Mouse (Mus musculus): ENCODE data around the gene Nlgn3. TPM values are rescaled to one million over a fixed set of nuclear protein-coding genes. Genes with fewer than 3 reads are reported as not detected.
"Not testable (repeated sequence)": the region's sequence is repeated elsewhere in the genome, so short reads cannot be mapped to it uniquely, and the experiment has no call there.

Nlgn3 gene
- polyA plus RNA-seq, 1 experiment = 0.14 TPM

DNA sequence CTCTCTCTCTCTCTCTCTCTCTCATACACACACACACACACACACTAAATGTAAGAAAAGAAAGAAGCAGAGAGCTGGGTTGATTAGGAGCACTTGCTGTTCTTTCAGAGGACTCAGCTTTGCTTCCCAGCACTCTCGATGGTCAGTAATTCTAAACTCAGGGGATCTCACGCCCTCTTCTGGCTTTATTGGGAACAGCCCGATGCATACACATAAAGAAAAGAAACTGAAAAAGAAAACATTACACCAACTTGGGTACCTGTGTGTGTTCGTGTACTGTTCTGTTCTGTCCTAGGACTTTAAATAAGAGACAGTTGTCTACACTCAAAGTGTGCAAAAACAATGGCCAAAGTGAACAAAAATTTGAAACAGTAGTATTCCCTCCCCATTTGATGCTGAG, 39.7 kb downstream of the Nlgn3 start:
- no peak for TF ChIP-seq CTCF (IDR thresholded peaks at IDR 0.05; ENCODE audit: extremely low read depth, insufficient read depth, insufficient read length, insufficient replicate concordance)
- no peaks in the 10 kb centered on the region for H3K4me1 ChIP-seq (ENCODE audit: control insufficient read depth, insufficient read depth, insufficient read length)
- H3K27me3 ChIP-seq (ENCODE audit: control insufficient read depth, insufficient read depth, low read length) = no peaks in the 10 kb centered on the region
- WGBS = 62% methylated on average over 4 of the region's 4 CpGs
- DNase-seq (ENCODE audit: low read depth in 1 of 2, low spot score in 2 of 2) = no peak
- no peaks in the 10 kb centered on the region for H3K36me3 ChIP-seq (ENCODE audit: control insufficient read depth, insufficient read depth, low read length)
- H3K4me3 ChIP-seq (ENCODE audit: extremely low read depth, insufficient read depth, insufficient read length) = no peak overlapping the region
- no peak overlapping the region for H3K27ac ChIP-seq (ENCODE audit: insufficient read depth, low read length)

DNA sequence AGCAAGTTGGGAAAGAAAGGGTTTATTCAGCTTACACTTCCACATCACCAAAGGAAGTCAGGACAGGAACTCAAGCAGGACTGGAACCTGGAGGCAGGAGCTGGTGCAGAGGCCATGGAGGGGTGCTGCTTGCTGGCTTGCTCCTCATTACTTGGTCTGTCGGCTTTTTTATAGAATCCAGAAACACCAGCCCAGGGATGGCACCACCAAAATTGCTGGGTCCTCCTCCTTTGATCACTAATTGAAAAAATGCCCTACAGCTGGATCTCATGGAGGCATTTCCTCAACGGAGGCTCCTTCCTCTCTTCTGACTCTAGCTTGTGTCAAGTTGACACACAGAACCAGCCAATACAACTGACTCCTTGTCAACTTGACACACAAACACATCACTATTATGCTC, 43.9 kb downstream of the Nlgn3 start:
- not testable (repeated sequence) for DNase-seq (ENCODE audit: low read depth in 1 of 2, low spot score in 2 of 2); H3K4me3 ChIP-seq (ENCODE audit: extremely low read depth, insufficient read depth, insufficient read length); H3K4me1 ChIP-seq (ENCODE audit: control insufficient read depth, insufficient read depth, insufficient read length); H3K27me3 ChIP-seq (ENCODE audit: control insufficient read depth, insufficient read depth, low read length); H3K36me3 ChIP-seq (ENCODE audit: control insufficient read depth, insufficient read depth, low read length); H3K27ac ChIP-seq (ENCODE audit: insufficient read depth, low read length)
- WGBS = 69% methylated on average over 2 of the region's 2 CpGs

DNA sequence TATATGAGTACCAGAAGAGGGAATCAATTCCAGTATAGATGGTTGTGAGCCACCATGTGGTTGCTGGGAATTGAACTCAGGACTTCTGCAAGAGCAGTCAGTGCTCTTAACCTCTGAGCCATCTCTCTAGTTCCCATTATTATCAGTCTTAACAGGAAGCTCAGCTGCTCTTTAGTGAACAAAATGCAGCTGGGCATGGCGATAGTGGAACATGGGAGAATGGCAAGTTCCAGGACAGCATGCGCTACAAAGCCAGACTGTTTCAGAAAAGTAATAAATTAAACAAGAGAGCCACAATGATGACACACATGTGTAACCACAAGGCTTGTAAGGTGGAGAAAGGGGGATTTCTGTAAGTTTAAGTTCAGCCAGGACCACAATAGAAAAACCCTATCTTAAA, 46.5 kb downstream of the Nlgn3 start:
- WGBS = 66% methylated on average over 2 of the region's 2 CpGs

DNA sequence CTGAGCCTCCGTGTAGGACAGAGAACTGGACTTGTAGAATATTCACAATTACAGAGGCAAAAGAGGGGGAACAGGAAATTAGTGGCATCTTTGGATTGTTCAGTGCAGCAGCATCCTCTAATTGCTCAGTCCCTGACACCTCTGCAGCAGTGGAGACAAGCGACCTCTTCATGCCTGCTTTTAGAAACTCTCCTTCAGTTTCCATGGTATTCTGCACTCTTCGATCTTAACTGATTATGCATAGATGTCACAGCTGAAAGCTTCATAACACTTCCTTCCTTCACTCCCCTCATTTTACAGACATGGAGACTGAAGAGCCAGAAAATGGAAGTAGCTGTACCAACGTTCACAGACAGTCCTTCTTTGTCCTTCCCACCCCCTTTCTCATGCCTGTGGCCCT, 47.5 kb downstream of the Nlgn3 start:
- WGBS = 42% methylated on average over 4 of the region's 4 CpGs

More for the DNA sequence above, 46.5 kb downstream of the Nlgn3 start:
- DNase-seq (ENCODE audit: low read depth in 1 of 2, low spot score in 2 of 2) = no peak
- Histone ChIP-seq H3K27me3 (ENCODE audit: control insufficient read depth, insufficient read depth, low read length) (no peaks in the 10 kb centered on the region), H3K36me3 (ENCODE audit: control insufficient read depth, insufficient read depth, low read length) (no peaks in the 10 kb centered on the region), H3K27ac (ENCODE audit: insufficient read depth, low read length) (no peak overlapping the region), H3K4me3 (ENCODE audit: extremely low read depth, insufficient read depth, insufficient read length) (no peak overlapping the region), H3K4me1 (ENCODE audit: control insufficient read depth, insufficient read depth, insufficient read length) (no peaks in the 10 kb centered on the region)
- TF ChIP-seq CTCF (IDR thresholded peaks at IDR 0.05; ENCODE audit: extremely low read depth, insufficient read depth, insufficient read length, insufficient replicate concordance) = no peak
- no peak for TF ChIP-seq POLR2A (IDR thresholded peaks at IDR 0.05; ENCODE audit: low read depth, low read length)

DNA sequence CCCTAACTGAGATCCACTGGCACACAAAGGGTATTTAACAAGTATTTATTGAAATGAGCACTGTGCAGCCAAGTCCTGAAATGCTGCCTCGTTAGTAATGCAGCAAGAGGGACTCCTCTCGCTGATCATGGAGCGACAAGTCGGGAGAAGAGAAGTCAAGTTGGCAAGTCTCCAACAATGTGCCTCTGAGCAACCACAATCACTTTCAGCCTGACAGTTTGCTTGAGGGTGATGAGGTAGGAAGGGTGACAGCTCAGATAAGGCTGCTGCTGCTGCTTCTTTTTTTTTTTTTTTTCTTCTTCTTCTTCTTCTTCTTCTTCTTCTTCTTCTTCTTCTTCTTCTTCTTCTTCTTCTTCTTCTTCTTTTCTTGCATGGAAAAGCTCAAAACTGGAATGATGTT, 52.2 kb downstream of the Nlgn3 start:
- Histone ChIP-seq H3K27ac (ENCODE audit: insufficient read depth, low read length) (no peak overlapping the region), H3K4me3 (ENCODE audit: extremely low read depth, insufficient read depth, insufficient read length) (no peak overlapping the region), H3K4me1 (ENCODE audit: control insufficient read depth, insufficient read depth, insufficient read length) (no peaks in the 10 kb centered on the region; the same call in 1 of the 2 replicates), H3K27me3 (ENCODE audit: control insufficient read depth, insufficient read depth, low read length) (no peaks in the 10 kb centered on the region), H3K36me3 (ENCODE audit: control insufficient read depth, insufficient read depth, low read length) (no peaks in the 10 kb centered on the region)
- WGBS = 28% methylated on average over 4 of the region's 4 CpGs
- no peak for DNase-seq (ENCODE audit: low read depth in 1 of 2, low spot score in 2 of 2)
- no peak for TF ChIP-seq CTCF (IDR thresholded peaks at IDR 0.05; ENCODE audit: extremely low read depth, insufficient read depth, insufficient read length, insufficient replicate concordance)
- TF ChIP-seq POLR2A (IDR thresholded peaks at IDR 0.05; ENCODE audit: low read depth, low read length) = no peak

More for the DNA sequence above, 47.5 kb downstream of the Nlgn3 start:
- no peak overlapping the region for H3K4me3 ChIP-seq (ENCODE audit: extremely low read depth, insufficient read depth, insufficient read length)
- no peaks in the 10 kb centered on the region for H3K27me3 ChIP-seq (ENCODE audit: control insufficient read depth, insufficient read depth, low read length)
- no peaks in the 10 kb centered on the region for H3K36me3 ChIP-seq (ENCODE audit: control insufficient read depth, insufficient read depth, low read length)
- H3K27ac ChIP-seq (ENCODE audit: insufficient read depth, low read length) = no peak overlapping the region
- no peaks in the 10 kb centered on the region; the same call in 1 of the 2 replicates for H3K4me1 ChIP-seq (ENCODE audit: control insufficient read depth, insufficient read depth, insufficient read length)
- DNase-seq (ENCODE audit: low read depth in 1 of 2, low spot score in 2 of 2) = no peak
- TF ChIP-seq CTCF (IDR thresholded peaks at IDR 0.05; ENCODE audit: extremely low read depth, insufficient read depth, insufficient read length, insufficient replicate concordance) = no peak
- no peak for TF ChIP-seq POLR2A (IDR thresholded peaks at IDR 0.05; ENCODE audit: low read depth, low read length)

DNA sequence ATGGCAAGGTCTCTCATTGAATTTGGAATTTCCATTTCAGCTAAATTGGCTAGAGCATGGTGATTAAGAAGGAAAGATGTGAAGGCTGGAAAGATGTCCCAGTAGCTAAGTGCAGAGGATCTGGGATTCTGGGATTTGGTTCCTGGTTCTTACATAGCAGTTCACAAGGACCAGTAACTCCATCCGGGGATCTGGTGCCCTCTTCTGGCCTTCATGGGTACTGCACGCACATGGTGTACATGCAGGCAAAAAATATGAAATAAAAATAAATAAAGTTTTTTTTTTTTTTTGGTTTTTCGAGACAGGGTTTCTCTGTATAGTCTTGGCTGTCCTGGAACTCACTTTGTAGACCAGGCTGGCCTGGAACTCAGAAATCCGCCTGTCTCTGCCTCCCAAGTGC, 59.9 kb downstream of the Nlgn3 start:
- DNase-seq (ENCODE audit: low read depth in 1 of 2, low spot score in 2 of 2); H3K36me3 ChIP-seq (ENCODE audit: control insufficient read depth, insufficient read depth, low read length); H3K27me3 ChIP-seq (ENCODE audit: control insufficient read depth, insufficient read depth, low read length); H3K27ac ChIP-seq (ENCODE audit: insufficient read depth, low read length); H3K4me3 ChIP-seq (ENCODE audit: extremely low read depth, insufficient read depth, insufficient read length); H3K4me1 ChIP-seq (ENCODE audit: control insufficient read depth, insufficient read depth, insufficient read length): not testable (repeated sequence)
- 76% methylated on average over 4 of the region's 4 CpGs for WGBS

DNA sequence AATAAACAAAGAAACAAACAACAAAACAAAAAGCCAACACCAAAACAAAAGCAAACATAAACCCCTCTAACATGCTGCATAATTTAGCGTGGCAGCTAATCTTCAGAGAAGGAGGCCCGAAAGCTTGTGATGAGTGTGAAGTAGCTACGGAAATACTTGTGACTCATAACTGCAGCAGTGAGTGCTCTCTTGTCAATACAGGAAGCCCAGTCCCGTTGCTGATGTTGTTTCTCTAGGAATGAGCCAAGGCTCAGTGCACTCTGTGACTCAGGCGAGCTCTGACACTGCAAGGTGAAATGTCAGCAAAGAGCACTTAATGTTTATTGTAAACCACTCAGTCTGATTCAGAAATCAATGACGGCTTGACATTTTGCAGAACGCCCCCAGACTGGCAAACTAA, 70.0 kb downstream of the Nlgn3 start:
- no peaks in the 10 kb centered on the region for H3K4me1 ChIP-seq (ENCODE audit: control insufficient read depth, insufficient read depth, insufficient read length)
- H3K4me3 ChIP-seq (ENCODE audit: extremely low read depth, insufficient read depth, insufficient read length) = no peak overlapping the region
- no peaks in the 10 kb centered on the region for H3K36me3 ChIP-seq (ENCODE audit: control insufficient read depth, insufficient read depth, low read length)
- WGBS = 68% methylated on average over 7 of the region's 7 CpGs
- no peak overlapping the region for H3K27ac ChIP-seq (ENCODE audit: insufficient read depth, low read length)
- TF ChIP-seq CTCF (IDR thresholded peaks at IDR 0.05; ENCODE audit: extremely low read depth, insufficient read depth, insufficient read length, insufficient replicate concordance) (no peak), POLR2A (IDR thresholded peaks at IDR 0.05; ENCODE audit: low read depth, low read length) (no peak)
- no peaks in the 10 kb centered on the region for H3K27me3 ChIP-seq (ENCODE audit: control insufficient read depth, insufficient read depth, low read length)
- DNase-seq (ENCODE audit: low read depth in 1 of 2, low spot score in 2 of 2) = no peak

DNA sequence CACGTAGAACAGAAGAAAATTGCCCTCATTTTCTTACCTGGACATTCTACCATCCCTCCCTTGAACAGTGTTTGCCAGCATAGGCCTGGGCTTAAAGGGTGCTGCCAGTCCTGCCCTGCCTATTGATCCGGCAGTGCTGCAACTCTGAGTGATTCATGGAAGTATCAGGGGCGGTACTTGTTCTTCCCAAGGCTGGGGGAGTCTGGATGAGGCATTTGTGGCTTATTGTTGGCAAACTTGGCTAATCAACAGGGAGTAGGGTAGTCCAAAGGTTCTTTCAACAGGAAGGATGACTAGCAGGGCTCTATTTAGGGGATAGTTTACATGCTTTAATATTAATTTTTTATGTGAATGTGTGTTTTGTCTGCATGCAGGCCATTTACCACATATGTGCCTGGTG, 71.6 kb downstream of the Nlgn3 start:
- 75% methylated on average over 3 of the region's 3 CpGs for WGBS
- Histone ChIP-seq H3K27me3 (ENCODE audit: control insufficient read depth, insufficient read depth, low read length) (no peaks in the 10 kb centered on the region), H3K4me3 (ENCODE audit: extremely low read depth, insufficient read depth, insufficient read length) (no peak overlapping the region), H3K36me3 (ENCODE audit: control insufficient read depth, insufficient read depth, low read length) (no peaks in the 10 kb centered on the region), H3K4me1 (ENCODE audit: control insufficient read depth, insufficient read depth, insufficient read length) (no peaks in the 10 kb centered on the region), H3K27ac (ENCODE audit: insufficient read depth, low read length) (no peak overlapping the region)
- DNase-seq (ENCODE audit: low read depth in 1 of 2, low spot score in 2 of 2) = no peak
- TF ChIP-seq CTCF (IDR thresholded peaks at IDR 0.05; ENCODE audit: extremely low read depth, insufficient read depth, insufficient read length, insufficient replicate concordance) (no peak), POLR2A (IDR thresholded peaks at IDR 0.05; ENCODE audit: low read depth, low read length) (no peak)
